Mouse (Mus musculus) heart, postnatal 14 days (tissue): ENCODE results near the gene Hist1h4b. TPM values are rescaled to one million over a fixed set of nuclear protein-coding genes. Genes with fewer than 3 reads are reported as not detected.
"Not testable (repeated sequence)": the region's sequence is repeated elsewhere in the genome, so short reads cannot be mapped to it uniquely, and the experiment has no call there.

Experiments
- DNase-seq, 2 experiments: peaks; one replicate each; pipeline ENCODE4 v3.0.0; 2021 to 2022
- intact Hi-C: fragments of 180-260 bp; cut with DNase I; formaldehyde crosslinking; loops from one replicate; pipeline ENCODE4 v1.15.1; 2025
- microRNA-seq, 2 experiments: library from miRNA; unstranded; fragments of <30 nt; microRNA quantifications; one replicate each; pipeline ENCODE4 v1.2.0; 2021 to 2022
- total RNA-seq, 2 experiments: library from RNA; stranded (reverse); gene quantifications; 2 replicates each; pipeline ENCODE4 v1.2.3; 2021

Hist1h4b gene
- total RNA-seq, 2 experiments from 2014 or later = 44.8 to 83.6 TPM

GRCm38 (mm10) chr13:23766772-23767171, 10.0 kb downstream of the Hist1h4b start:
- no peak for DNase-seq
- intact Hi-C loops = no loop called here

GRCm38 (mm10) chr13:23768834-23769397, 12.1 kb downstream of the Hist1h4b start:
- no peak for DNase-seq
- intact Hi-C loops = no loop called here

GRCm38 (mm10) chr13:23769613-23770012, 12.8 kb downstream of the Hist1h4b start, which contains the start of gene Trim38:
Gene Trim38 (plus strand): TSS chr13:23769913.
- intact Hi-C loops, DNase-seq: not testable (repeated sequence)

GRCm38 (mm10) chr13:23772561-23773313, 15.9 kb downstream of the Hist1h4b start:
- DNase-seq = peak; percentile 12 to 27
- intact Hi-C loops = no loop called here

GRCm38 (mm10) chr13:23778339-23778738, 21.5 kb downstream of the Hist1h4b start:
- DNase-seq = no peak
- intact Hi-C loops = no loop called here

- intact Hi-C loops = no loop called here
- no peak for DNase-seq
Measured at GRCm38 (mm10) chr13:23779025-23779424, 22.2 kb downstream of the Hist1h4b start.

- intact Hi-C loops = loop anchor here (5.0 kb wide), 2 partner anchors 95 to 505 kb away; no protein-coding TSS in a partner anchor
- peak; percentile 29 to 64 for DNase-seq
Measured at GRCm38 (mm10) chr13:23792520-23792919, 35.7 kb downstream of the Hist1h4b start.

GRCm38 (mm10) chr13:23799405-23799804, 42.6 kb downstream of the Hist1h4b start:
- DNase-seq = no peak
- intact Hi-C loops = no loop called here

- intact Hi-C loops = no loop called here
- DNase-seq = no peak
Measured at GRCm38 (mm10) chr13:23804532-23804931, 47.7 kb downstream of the Hist1h4b start.

- intact Hi-C loops = no loop called here
- no peak for DNase-seq
Measured at GRCm38 (mm10) chr13:23806422-23807052, 49.7 kb downstream of the Hist1h4b start, which contains the start of gene Slc17a2. Gene Slc17a2 (plus strand): TSS chr13:23806993.

Small RNA genes within 50 kb of the gene (microRNA-seq; reads per million reads assigned to microRNA genes)
- gene Gm44314 (0 reads per million in 2 experiments), gene Gm44484 (0 reads per million in 2 experiments)

Other genes starting within 250 kb of the Hist1h4b start
- 100 to 1,000 TPM; 465 to 538 TPM for gene Hist1h4h, start 226.0 kb upstream of the Hist1h4b start, total RNA-seq
- gene Hist1h2af, start 223.1 kb upstream of the Hist1h4b start, total RNA-seq = 100 to 1,000 TPM in 1 of 2 experiments, 10 to 100 TPM in 1; 49.0 to 131 TPM
- 10 to 100 TPM; 13.1 to 34.3 TPM for gene Hist1h3g, start 221.6 kb upstream of the Hist1h4b start, total RNA-seq
- 1 to 10 TPM; 3.7 to 7.4 TPM for gene Hist1h2bh, start 213.6 kb upstream of the Hist1h4b start, total RNA-seq
- gene Hist1h3f, start 213.0 kb upstream of the Hist1h4b start, total RNA-seq = 10 to 100 TPM; 21.6 to 40.3 TPM
- gene Hist1h4f, start 205.4 kb upstream of the Hist1h4b start, total RNA-seq = 100 to 1,000 TPM; 106 to 209 TPM
- 10 to 100 TPM in 1 of 2 experiments, 1 to 10 TPM in 1; 5.2 to 11.7 TPM for gene Hist1h1d, start 203.8 kb upstream of the Hist1h4b start, total RNA-seq
- 10 to 100 TPM; 49.0 to 79.9 TPM for gene Hist1h3e, start 194.6 kb upstream of the Hist1h4b start, total RNA-seq
- gene Hist1h2ae, start 185.8 kb upstream of the Hist1h4b start, total RNA-seq = 10 to 100 TPM in 1 of 2 experiments, 1 to 10 TPM in 1; 8.6 to 27.9 TPM
- 100 to 1,000 TPM; 100 to 175 TPM for gene Hist1h2bg, start 185.6 kb upstream of the Hist1h4b start, total RNA-seq
- 10 to 100 TPM; 45.4 to 89.0 TPM for gene Hist1h2bf, start 182.8 kb upstream of the Hist1h4b start, total RNA-seq
- gene Hist1h2ad, start 182.6 kb upstream of the Hist1h4b start, total RNA-seq = 10 to 100 TPM; 15.1 to 24.5 TPM
- gene Hist1h3d, start 181.2 kb upstream of the Hist1h4b start, total RNA-seq = 10 to 100 TPM in 1 of 2 experiments, 1 to 10 TPM in 1; 7.8 to 17.6 TPM
- 100 to 1,000 TPM in 1 of 2 experiments, 10 to 100 TPM in 1; 92.0 to 119 TPM for gene Hist1h4d, start 175.4 kb upstream of the Hist1h4b start, total RNA-seq
- gene Hist1h2be, start 135.9 kb upstream of the Hist1h4b start, total RNA-seq = 10 to 100 TPM; 10.5 to 16.6 TPM
- gene Hist1h1e, start 134.5 kb upstream of the Hist1h4b start, total RNA-seq = 10 to 100 TPM; 56.8 to 68.5 TPM
- gene Hist1h2ac, start 73.1 kb upstream of the Hist1h4b start, total RNA-seq = 1 to 10 TPM; 2.0 to 3.7 TPM
- 10 to 100 TPM; 48.8 to 56.9 TPM for gene Hist1h2bc, start 72.8 kb upstream of the Hist1h4b start, total RNA-seq
- under 1 TPM; 0.31 to 0.32 TPM for gene Hist1h1t, start 61.2 kb upstream of the Hist1h4b start, total RNA-seq
- 10 to 100 TPM; 62.9 to 77.3 TPM for gene Hist1h4c, start 58.6 kb upstream of the Hist1h4b start, total RNA-seq
- gene Hfe, start 46.2 kb upstream of the Hist1h4b start, total RNA-seq = 10 to 100 TPM; 39.5 to 41.3 TPM
- gene Hist1h1c, start 18.2 kb upstream of the Hist1h4b start, total RNA-seq = 100 to 1,000 TPM; 200 to 202 TPM
- gene Hist1h3c, start 11.4 kb upstream of the Hist1h4b start, total RNA-seq = 10 to 100 TPM; 21.1 to 58.2 TPM
- gene Hist1h2bb, start 10.3 kb upstream of the Hist1h4b start, total RNA-seq = 10 to 100 TPM; 26.5 to 61.9 TPM
- gene Hist1h2ab, start 5.9 kb upstream of the Hist1h4b start, total RNA-seq = 100 to 1,000 TPM in 1 of 2 experiments, 10 to 100 TPM in 1; 54.2 to 146 TPM
- gene Hist1h3b, start 4.7 kb upstream of the Hist1h4b start, total RNA-seq = 100 to 1,000 TPM in 1 of 2 experiments, 10 to 100 TPM in 1; 70.3 to 154 TPM
- 10 to 100 TPM; 33.4 to 91.7 TPM for gene Hist1h4a, start 4.2 kb downstream of the Hist1h4b start, total RNA-seq
- gene Hist1h3a, start 5.4 kb downstream of the Hist1h4b start, total RNA-seq = 100 to 1,000 TPM in 1 of 2 experiments, 10 to 100 TPM in 1; 55.1 to 114 TPM
- 10 to 100 TPM; 28.9 to 69.7 TPM for gene Hist1h1a, start 6.7 kb downstream of the Hist1h4b start, total RNA-seq
- not detected for gene Trim38, start 12.9 kb downstream of the Hist1h4b start, total RNA-seq
- not detected for gene Slc17a2, start 50.0 kb downstream of the Hist1h4b start, total RNA-seq
- not detected for gene Slc17a3, start 82.4 kb downstream of the Hist1h4b start, total RNA-seq
- not detected for gene Slc17a1, start 110.7 kb downstream of the Hist1h4b start, total RNA-seq
- gene Slc17a4, start 158.0 kb downstream of the Hist1h4b start, total RNA-seq = not detected
- gene Hist1h2ba, start 177.1 kb downstream of the Hist1h4b start, total RNA-seq = not detected
- gene Hist1h2aa, start 177.4 kb downstream of the Hist1h4b start, total RNA-seq = not detected
- gene Scgn, start 234.2 kb downstream of the Hist1h4b start, total RNA-seq = not detected